Mouse (Mus musculus) erythroblast, embryonic 14.5 days (primary cell): ENCODE data around the gene Nek8.

Experiments
- GATA1 ChIP-seq: IDR thresholded peaks from 2 replicates; pipeline ENCODE4 v1.6.1; 2012; ENCODE audit warnings: low read length, inconsistent platforms, mixed read lengths
- TAL1 ChIP-seq: IDR thresholded peaks from 3 replicates; pipeline ENCODE4 v1.6.1; 2012; ENCODE audit warnings: low read length, inconsistent platforms, mixed read lengths

- no peak for TF ChIP-seq GATA1
- TF ChIP-seq TAL1: no peak
Measured at GRCm38 (mm10) chr11:78167257-78167959, 9.1 kb downstream of the Nek8 start.
